Mouse (Mus musculus) 3T3-L1 (cell line): Measurements from ENCODE around the gene Endou.

Experiments
- DNase-seq: peaks from one replicate; pipeline ENCODE4 v3.0.0-alpha.2; 2015; ENCODE audit warnings: low read depth, low spot score

Gene Endou

GRCm38 (mm10) chr15:97728394-97728793, 2.7 kb downstream of the Endou start:
- DNase-seq: no peak

GRCm38 (mm10) chr15:97727520-97727919, 3.6 kb downstream of the Endou start:
- no peak for DNase-seq

- peak; percentile 90 for DNase-seq
Observed at GRCm38 (mm10) chr15:97727048-97727447, 4.1 kb downstream of the Endou start.

GRCm38 (mm10) chr15:97726310-97726709, 4.8 kb downstream of the Endou start:
- no peak for DNase-seq

GRCm38 (mm10) chr15:97725198-97725785, 5.8 kb downstream of the Endou start:
- DNase-seq: no peak

GRCm38 (mm10) chr15:97724346-97725197, 6.6 kb downstream of the Endou start:
- no peak for DNase-seq

GRCm38 (mm10) chr15:97723536-97724345, 7.4 kb downstream of the Endou start:
- DNase-seq: no peak

GRCm38 (mm10) chr15:97721008-97721701, 10.0 kb downstream of the Endou start:
- no peak for DNase-seq

- no peak for DNase-seq
Observed at GRCm38 (mm10) chr15:97720026-97720675, 11.0 kb downstream of the Endou start.

GRCm38 (mm10) chr15:97719494-97719893, 11.6 kb downstream of the Endou start:
- DNase-seq: no peak

GRCm38 (mm10) chr15:97718535-97719155, 12.5 kb downstream of the Endou start:
- DNase-seq: no peak

- peak; percentile 80 for DNase-seq
Observed at GRCm38 (mm10) chr15:97717861-97718534, 13.1 kb downstream of the Endou start.

GRCm38 (mm10) chr15:97716782-97717181, 14.4 kb downstream of the Endou start:
- no peak for DNase-seq

- DNase-seq: no peak
Observed at GRCm38 (mm10) chr15:97715734-97716133, 15.4 kb downstream of the Endou start.

- DNase-seq: no peak
Observed at GRCm38 (mm10) chr15:97715083-97715482, 16.1 kb downstream of the Endou start.

- no peak for DNase-seq
Observed at GRCm38 (mm10) chr15:97712546-97712945, 18.6 kb downstream of the Endou start.

- DNase-seq: no peak
Observed at GRCm38 (mm10) chr15:97710906-97711305, 20.2 kb downstream of the Endou start.

- peak; percentile 79 for DNase-seq
Observed at GRCm38 (mm10) chr15:97705211-97706050, 25.7 kb downstream of the Endou start, which contains the start of gene Rpap3. Gene Rpap3, minus strand, starts transcription at chr15:97705825.

GRCm38 (mm10) chr15:97696616-97697015, 34.5 kb downstream of the Endou start:
- DNase-seq: no peak
